Comparison of ENCODE assay signal across 18 mouse cellular contexts in genomic region chr1:119637188-119638023, GRCm38 (mm10). TPM values are rescaled to one million over a fixed set of nuclear protein-coding genes. Genes with fewer than 3 reads are reported as not detected.
DNase-seq lines count a peak whose midpoint lies in the region; ATAC-seq and TF ChIP-seq lines count a peak whose summit lies in the region.
"Had no signal": no experiment of that assay in that cellular context is flagged by ENCODE, and none has a peak within 500 bp of the region (broad histone marks: within the 10 kb centered on the region; RNA-seq: fewer than 3 reads in every experiment).

No protein-coding gene starts in this region.

- no peak for DNase-seq in lung, adult 2 months
- DNase-seq in liver, embryonic 13.5 days, result no peak
- DNase-seq in yolk sac, embryonic 10.5 days (ENCODE audit: low spot score), result peak; percentile 37
- DNase-seq in cerebellum, postnatal 25 days, result no peak
- DNase-seq in adipocyte (ENCODE audit: low spot score), result no peak
- no peak for DNase-seq in urinary bladder, adult 2 months (ENCODE audit: low spot score)
- DNase-seq: adrenal gland, postnatal 36 days; cerebellum, adult 9-10 months; gastrocnemius, postnatal 14 days; layer of hippocampus, adult 9-11 months; right cerebral cortex, postnatal 14 days had no signal

- H3K4me1 ChIP-seq in lung, embryonic 16.5 days (replicated peaks; ENCODE audit: control insufficient read depth, insufficient read depth, low read length), result 0 out of 2 replicates have a peak, but pooled peaks cover 13% of the 10 kb centered on the region
- no peaks in the 10 kb centered on the region for H3K4me1 ChIP-seq in lung, adult 2 months (ENCODE audit: control insufficient read depth, insufficient read depth, low read length)
- peaks cover 12% of the 10 kb centered on the region; the same call in 1 of the 2 replicates for H3K4me1 ChIP-seq in kidney, embryonic 14.5 days (ENCODE audit: control insufficient read depth, insufficient read depth, low read length)
- peaks cover 12% of the 10 kb centered on the region; the same call in 1 of the 2 replicates for H3K4me1 ChIP-seq in liver, embryonic 13.5 days (replicated peaks)
- H3K4me1 ChIP-seq: limb, embryonic 15.5 days had no signal

- WGBS in lung, embryonic 16.5 days, result 65% methylated on average over 6 of the region's 6 CpGs
- WGBS in lung, adult 2 months, result 77% methylated on average over 6 of the region's 6 CpGs
- 73% methylated on average over 6 of the region's 6 CpGs for WGBS in kidney, embryonic 14.5 days
- WGBS in liver, embryonic 13.5 days (ENCODE audit: insufficient replicate concordance), result 69% methylated on average over 6 of the region's 6 CpGs

- no peak for ATAC-seq in lung, embryonic 16.5 days (ENCODE audit: low read depth)
- peak; percentile 43; the same call in 1 of the 2 replicates for ATAC-seq in kidney, embryonic 14.5 days (ENCODE audit: low FRiP score, low TSS enrichment)
- no peak; the same call in 1 of the 2 replicates for ATAC-seq in liver, embryonic 13.5 days (ENCODE audit: low read depth)
- ATAC-seq: inflammation-experienced regulatory T-cells, adult 6 months had no signal

- H3K27ac ChIP-seq in lung, embryonic 16.5 days (ENCODE audit: low read length), result 0 out of 2 replicates have a peak overlapping the region, but pooled peaks have one; percentile 0
- peak overlapping the region; percentile 81 for H3K27ac ChIP-seq in kidney, embryonic 14.5 days (ENCODE audit: low read depth, low read length)
- H3K27ac ChIP-seq in liver, embryonic 13.5 days, result peak overlapping the region; percentile 6; the same call in 1 of the 2 replicates
- H3K27ac ChIP-seq: hindbrain, embryonic 12.5 days; limb, embryonic 15.5 days; macrophage had no signal

- no peaks in the 10 kb centered on the region for H3K9me3 ChIP-seq in lung, embryonic 16.5 days (ENCODE audit: control insufficient read depth, low read length)
- no peaks in the 10 kb centered on the region for H3K9me3 ChIP-seq in kidney, embryonic 14.5 days (ENCODE audit: control insufficient read depth, low read length)
- no peaks in the 10 kb centered on the region for H3K9me3 ChIP-seq in liver, embryonic 13.5 days (replicated peaks)
- H3K9me3 ChIP-seq: hindbrain, embryonic 12.5 days; limb, embryonic 15.5 days had no signal

- no peak overlapping the region for H3K4me3 ChIP-seq in lung, embryonic 16.5 days (ENCODE audit: low read length)
- H3K4me3 ChIP-seq in lung, adult 2 months (replicated peaks; ENCODE audit: extremely low read depth, low read depth, low read length), result no peak overlapping the region
- no peak overlapping the region for H3K4me3 ChIP-seq in kidney, embryonic 14.5 days (ENCODE audit: low read length)
- H3K4me3 ChIP-seq in liver, embryonic 13.5 days (replicated peaks), result no peak overlapping the region
- H3K4me3 ChIP-seq: hindbrain, embryonic 12.5 days; limb, embryonic 15.5 days had no signal

- no peak for TF ChIP-seq POLR2A in lung, adult 2 months (IDR thresholded peaks at IDR 0.05; ENCODE audit: borderline replicate concordance, extremely low read depth, low read depth, low read length)

- H3K9ac ChIP-seq in lung, embryonic 16.5 days (ENCODE audit: low read length), result no peak overlapping the region
- peak overlapping the region; percentile 7; the same call in 1 of the 2 replicates for H3K9ac ChIP-seq in kidney, embryonic 14.5 days (ENCODE audit: low read depth, low read length)
- no peak overlapping the region for H3K9ac ChIP-seq in liver, embryonic 13.5 days
- H3K9ac ChIP-seq: hindbrain, embryonic 12.5 days; limb, embryonic 15.5 days had no signal

- H3K4me2 ChIP-seq in lung, embryonic 16.5 days (ENCODE audit: low read depth, low read length), result no peak overlapping the region
- no peak overlapping the region for H3K4me2 ChIP-seq in kidney, embryonic 14.5 days (replicated peaks; ENCODE audit: low read depth, low read length)
- no peak overlapping the region for H3K4me2 ChIP-seq in liver, embryonic 13.5 days
- H3K4me2 ChIP-seq: hindbrain, embryonic 12.5 days; limb, embryonic 15.5 days; midbrain, embryonic 11.5 days had no signal

- no peak for TF ChIP-seq CTCF in lung, adult 2 months (IDR thresholded peaks at IDR 0.05; ENCODE audit: insufficient read depth, low read length)

- peaks cover 7% of the 10 kb centered on the region; the same call in 1 of the 2 replicates for H3K36me3 ChIP-seq in lung, embryonic 16.5 days (ENCODE audit: control insufficient read depth, insufficient read depth, low read length)
- H3K36me3 ChIP-seq in kidney, embryonic 14.5 days (ENCODE audit: control insufficient read depth, insufficient read depth, low read length), result peaks cover 6% of the 10 kb centered on the region; the same call in 1 of the 2 replicates
- 0 out of 2 replicates have a peak, but pooled peaks cover 2% of the 10 kb centered on the region for H3K36me3 ChIP-seq in liver, embryonic 13.5 days
- H3K36me3 ChIP-seq: hindbrain, embryonic 12.5 days; limb, embryonic 15.5 days had no signal

- H3K27me3 ChIP-seq in lung, embryonic 16.5 days (ENCODE audit: control insufficient read depth, insufficient read depth, low read depth, low read length), result no peaks in the 10 kb centered on the region
- H3K27me3 ChIP-seq in kidney, embryonic 14.5 days (ENCODE audit: control insufficient read depth, insufficient read depth, low read length), result no peaks in the 10 kb centered on the region
- no peaks in the 10 kb centered on the region for H3K27me3 ChIP-seq in liver, embryonic 13.5 days
- H3K27me3 ChIP-seq: hindbrain, embryonic 12.5 days; limb, embryonic 15.5 days had no signal

RNA-seq across cellular contexts. Expression of gene Epb41l5, which starts 11.4 kb away (rescaled TPM):
- polyA plus RNA-seq in lung, embryonic 16.5 days (2015; fragmentation: Nextera tagmentation; extraction: Ambion mirVana), result 43.7 and 47.7 TPM in 2 replicates
- polyA plus RNA-seq in lung, adult 2 months (2012; rRNA removed), result 15.8 and 28.0 TPM in 2 replicates
- 43.4 and 80.2 TPM in 2 replicates for polyA plus RNA-seq in kidney, embryonic 14.5 days (2014; fragmentation: Nextera tagmentation; extraction: Ambion mirVana)
- 11.8 and 15.6 TPM in 2 replicates for polyA plus RNA-seq in liver, embryonic 13.5 days (2015; fragmentation: Nextera tagmentation; extraction: Ambion mirVana)
- 10.2 and 13.1 TPM in 2 replicates for polyA plus RNA-seq in urinary bladder, adult 2 months (2012; rRNA removed)

Comparison
In these comparisons a context has a peak if more than half of its experiments do, and no peak if none do; other contexts are left out.
1. H3K27ac ChIP-seq: peak in every context shown above with its lines; median percentile 81 in kidney, embryonic 14.5 days; 6 in liver, embryonic 13.5 days; 0 in lung, embryonic 16.5 days.